Mouse (Mus musculus): ENCODE measurements around the gene Adal. TPM values are rescaled to one million over a fixed set of nuclear protein-coding genes. Genes with fewer than 3 reads are reported as not detected.

The Adal gene
- total RNA-seq, 2 experiments from 2014 or later = 8.0 to 9.4 TPM

GRCm38 (mm10) chr2:121170980-121171742 lies 30.9 kb downstream of the Adal start, which contains the start of gene Zscan29:
TSS of gene Zscan29 (minus strand) at chr2:121171125.
- ATAC-seq (replicated peaks; ENCODE audit: low FRiP score, poor library complexity, severe bottlenecking) = peak; percentile 85

GRCm38 (mm10) chr2:121178828-121179479 lies 38.7 kb downstream of the Adal start:
- no peak for ATAC-seq (replicated peaks; ENCODE audit: low FRiP score, poor library complexity, severe bottlenecking)

GRCm38 (mm10) chr2:121183431-121183830 lies 43.2 kb downstream of the Adal start:
- ATAC-seq (replicated peaks; ENCODE audit: low FRiP score, poor library complexity, severe bottlenecking) = no peak

DNA sequence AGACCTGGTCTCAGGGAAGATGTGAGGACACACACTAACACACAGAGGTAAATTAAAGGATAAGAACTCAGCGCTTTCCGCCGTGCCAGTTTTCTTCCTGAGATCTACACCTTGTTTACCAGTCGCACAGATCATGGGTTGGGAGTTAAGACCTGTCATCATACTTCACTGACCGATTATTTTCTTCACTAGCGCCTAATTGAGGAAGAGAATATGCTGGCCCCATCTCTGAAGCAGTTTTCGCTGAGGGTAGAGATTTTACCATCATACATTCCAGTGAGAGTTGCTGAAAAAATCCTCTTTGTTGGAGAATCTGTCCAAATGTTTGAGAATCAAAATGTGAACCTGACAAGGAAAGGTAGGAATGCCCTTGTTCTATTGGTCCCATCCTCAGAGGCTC lies 43.9 kb downstream of the Adal start:
- no peak for ATAC-seq (replicated peaks; ENCODE audit: low FRiP score, poor library complexity, severe bottlenecking)

DNA sequence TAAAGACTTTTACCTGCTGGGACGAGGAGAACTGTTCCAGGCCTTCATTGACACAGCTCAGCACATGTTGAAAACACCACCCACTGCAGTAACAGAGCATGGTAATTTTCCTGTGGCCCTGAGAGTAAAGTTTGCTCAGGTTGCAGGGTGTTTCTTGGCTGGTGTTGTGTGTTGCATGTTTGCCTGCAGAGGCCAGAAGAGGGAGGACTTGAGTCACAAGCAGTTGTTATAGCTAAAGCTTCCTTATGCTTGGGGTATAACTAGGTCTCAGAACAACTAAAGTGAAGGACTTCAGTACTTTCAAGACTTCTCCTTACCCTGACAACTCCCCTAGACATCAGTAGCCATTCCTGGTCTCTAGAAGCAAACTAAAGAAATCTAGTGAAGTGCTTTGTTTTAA lies 48.3 kb downstream of the Adal start:
- no peak for ATAC-seq (replicated peaks; ENCODE audit: low FRiP score, poor library complexity, severe bottlenecking)

DNA sequence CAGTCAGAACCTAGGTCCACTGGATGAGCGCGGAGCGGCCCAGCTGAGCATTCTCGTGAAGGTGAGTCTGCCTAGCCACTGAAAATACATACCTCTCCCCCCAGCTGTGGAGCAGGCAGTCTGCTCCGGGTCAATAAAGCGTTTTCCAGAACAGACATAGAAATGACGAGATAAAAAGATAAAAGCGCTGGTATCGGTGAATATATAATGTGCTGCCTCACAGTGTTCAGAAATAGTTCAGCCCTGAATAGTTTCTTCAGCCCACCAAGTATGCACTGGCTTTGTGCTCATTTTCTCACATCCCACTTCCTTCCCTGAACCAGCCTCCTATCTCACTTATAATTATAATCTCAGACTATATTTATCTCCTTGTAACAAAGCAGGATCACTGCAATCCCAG lies 55.2 kb downstream of the Adal start:
- no peak for ATAC-seq (replicated peaks; ENCODE audit: low FRiP score, poor library complexity, severe bottlenecking)

DNA sequence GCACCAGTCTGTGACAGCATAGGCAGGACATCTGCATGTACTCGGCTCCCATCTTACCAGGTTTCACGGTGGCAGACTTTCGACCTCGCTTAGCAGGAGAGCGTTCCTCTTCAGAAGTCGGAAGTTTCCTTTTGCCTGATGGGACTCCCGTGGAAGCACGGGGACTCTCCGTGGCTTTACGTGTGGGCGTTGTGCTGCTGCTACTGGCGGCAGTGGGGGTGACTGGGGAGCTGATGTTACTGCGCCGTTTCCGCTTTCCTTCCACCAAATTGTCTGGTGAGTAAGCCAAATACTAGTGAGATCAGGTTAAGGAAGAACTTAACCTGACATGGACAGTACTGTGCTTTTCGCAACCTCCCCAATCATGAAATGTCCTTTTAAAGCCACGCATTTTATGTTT lies 64.0 kb downstream of the Adal start:
- no peak for ATAC-seq (replicated peaks; ENCODE audit: low FRiP score, poor library complexity, severe bottlenecking)

Other genes with a start within 250 kb of the Adal start
- 14.4 and 32.3 TPM in 2 replicates for gene Ubr1, start 169.7 kb upstream of the Adal start, total RNA-seq (2015; ENCODE audit: low replicate concordance)
- 25.4 and 53.9 TPM in 2 replicates for gene Ubr1, start 169.7 kb upstream of the Adal start, total RNA-seq (2017; ENCODE audit: low replicate concordance)
- gene Tmem62, start 163.4 kb upstream of the Adal start, total RNA-seq (2015; ENCODE audit: low replicate concordance) = 3.2 and 5.0 TPM in 2 replicates
- gene Tmem62, start 163.4 kb upstream of the Adal start, total RNA-seq (2017; ENCODE audit: low replicate concordance) = 3.7 and 8.4 TPM in 2 replicates
- 117 and 123 TPM in 2 replicates for gene Ccndbp1, start 132.0 kb upstream of the Adal start, total RNA-seq (2015; ENCODE audit: low replicate concordance)
- 86.5 and 101 TPM in 2 replicates for gene Ccndbp1, start 132.0 kb upstream of the Adal start, total RNA-seq (2017; ENCODE audit: low replicate concordance)
- 853 and 981 TPM in 2 replicates for gene Epb42, start 103.4 kb upstream of the Adal start, total RNA-seq (2015; ENCODE audit: low replicate concordance)
- 806 and 856 TPM in 2 replicates for gene Epb42, start 103.4 kb upstream of the Adal start, total RNA-seq (2017; ENCODE audit: low replicate concordance)
- gene Tgm5, start 54.6 kb upstream of the Adal start, total RNA-seq (2015; ENCODE audit: low replicate concordance) = not detected in 2 replicates
- not detected in 2 replicates for gene Tgm5, start 54.6 kb upstream of the Adal start, total RNA-seq (2017; ENCODE audit: low replicate concordance)
- not detected in 2 replicates for gene Tgm7, start 30.6 kb upstream of the Adal start, total RNA-seq (2015; ENCODE audit: low replicate concordance)
- gene Tgm7, start 30.6 kb upstream of the Adal start, total RNA-seq (2017; ENCODE audit: low replicate concordance) = not detected in 2 replicates
- 1.4 and 5.0 TPM in 2 replicates for gene Lcmt2, start 225 bp downstream of the Adal start, total RNA-seq (2015; ENCODE audit: low replicate concordance)
- gene Lcmt2, start 225 bp downstream of the Adal start, total RNA-seq (2017; ENCODE audit: low replicate concordance) = 3.0 and 3.1 TPM in 2 replicates
- 65.0 and 76.4 TPM in 2 replicates for gene Tubgcp4, start 30.2 kb downstream of the Adal start, total RNA-seq (2015; ENCODE audit: low replicate concordance)
- gene Tubgcp4, start 30.2 kb downstream of the Adal start, total RNA-seq (2017; ENCODE audit: low replicate concordance) = 47.6 and 50.1 TPM in 2 replicates
- gene Zscan29, start 30.7 kb downstream of the Adal start, total RNA-seq (2015; ENCODE audit: low replicate concordance) = 14.3 and 17.3 TPM in 2 replicates
- gene Zscan29, start 30.7 kb downstream of the Adal start, total RNA-seq (2017; ENCODE audit: low replicate concordance) = 12.0 and 18.1 TPM in 2 replicates
- 42.8 and 53.0 TPM in 2 replicates for gene Trp53bp1, start 131.0 kb downstream of the Adal start, total RNA-seq (2015; ENCODE audit: low replicate concordance)
- gene Trp53bp1, start 131.0 kb downstream of the Adal start, total RNA-seq (2017; ENCODE audit: low replicate concordance) = 78.3 and 98.6 TPM in 2 replicates
- 0.36 TPM in 1 of 2 replicates, not detected in the other for gene Map1a, start 149.2 kb downstream of the Adal start, total RNA-seq (2015; ENCODE audit: low replicate concordance)
- 0.64 and 0.83 TPM in 2 replicates for gene Map1a, start 149.2 kb downstream of the Adal start, total RNA-seq (2017; ENCODE audit: low replicate concordance)
- 12.6 and 19.3 TPM in 2 replicates for gene Ppip5k1, start 215.0 kb downstream of the Adal start, total RNA-seq (2015; ENCODE audit: low replicate concordance)
- gene Ppip5k1, start 215.0 kb downstream of the Adal start, total RNA-seq (2017; ENCODE audit: low replicate concordance) = 18.6 and 24.6 TPM in 2 replicates
- not detected in 2 replicates for gene Ckmt1, start 217.3 kb downstream of the Adal start, total RNA-seq (2015; ENCODE audit: low replicate concordance)
- not detected in 2 replicates for gene Ckmt1, start 217.3 kb downstream of the Adal start, total RNA-seq (2017; ENCODE audit: low replicate concordance)
- 0.36 TPM in 1 of 2 replicates, not detected in the other for gene Strc, start 246.7 kb downstream of the Adal start, total RNA-seq (2015; ENCODE audit: low replicate concordance)
- gene Strc, start 246.7 kb downstream of the Adal start, total RNA-seq (2017; ENCODE audit: low replicate concordance) = not detected in 2 replicates

Data from erythroid progenitor cell, adult 5-6 weeks (primary cell).